Mouse (Mus musculus) spleen, adult 2 months (tissue): ENCODE results near the gene Kbtbd8. TPM values are rescaled to one million over a fixed set of nuclear protein-coding genes. Genes with fewer than 3 reads are reported as not detected.

Source experiments
- DNase-seq, 2 experiments: peaks; one replicate each; pipeline versions ENCODE4 v3.0.0 to v3.0.0-alpha.2; 2012 to 2021; ENCODE audit warnings: low spot score in 2 of 2, low read depth in 1 of 2
- H3K27ac ChIP-seq: fragments of 200-500 bp; 2 replicates; pipeline ENCODE4 v1.5.1; 2012; ENCODE audit warnings: low read length, inconsistent platforms; ENCODE audit not compliant: insufficient read depth
- H3K27me3 ChIP-seq: fragments of 200-500 bp; 2 replicates; pipeline ENCODE4 v1.6.1; 2012; ENCODE audit warnings: mild to moderate bottlenecking, moderate library complexity, low read length, inconsistent platforms; ENCODE audit not compliant: control insufficient read depth, insufficient read depth
- H3K36me3 ChIP-seq: fragments of 200-500 bp; 2 replicates; pipeline ENCODE4 v1.6.1; 2012; ENCODE audit warnings: mild to moderate bottlenecking, low read length, inconsistent platforms; ENCODE audit not compliant: control insufficient read depth, insufficient read depth
- H3K4me1 ChIP-seq: fragments of 200-500 bp; 2 replicates; pipeline ENCODE4 v1.6.1; 2011; ENCODE audit warnings: inconsistent platforms; ENCODE audit not compliant: control insufficient read depth, insufficient read depth, insufficient read length
- H3K4me3 ChIP-seq: fragments of 200-500 bp; 2 replicates; pipeline ENCODE4 v1.5.1; 2011; ENCODE audit warnings: mild to moderate bottlenecking, inconsistent platforms; ENCODE audit not compliant: insufficient read depth, insufficient read length; ENCODE audit errors: extremely low read depth
- CTCF ChIP-seq: fragments of 200-500 bp; IDR thresholded peaks from 2 replicates; pipeline ENCODE4 v1.5.1; 2011; ENCODE audit warnings: mild to moderate bottlenecking, inconsistent platforms; ENCODE audit not compliant: insufficient read depth, insufficient read length, insufficient replicate concordance; ENCODE audit errors: extremely low read depth
- POLR2A ChIP-seq: fragments of 200-500 bp; IDR thresholded peaks from 2 replicates; pipeline ENCODE4 v1.6.1; 2011; ENCODE audit warnings: low read depth, low read length, inconsistent platforms
- WGBS: fragments of 180-500 bp; shearing (Covaris S2); methylation state at CpG from one replicate; pipeline ENCODE4 v1.1.7; 2018; 5-methylcytosine and 5-hydroxymethylcytosine counted together
- polyA plus RNA-seq: library from polyadenylated mRNA; depleted of rRNA; stranded (reverse); fragments of >200 nt; gene quantifications from 2 replicates; pipeline ENCODE4 v1.2.3, GENCODE M21; 2012; rRNA removed

Kbtbd8 gene
- 0.34 and 0.36 TPM in 2 replicates for polyA plus RNA-seq

DNA sequence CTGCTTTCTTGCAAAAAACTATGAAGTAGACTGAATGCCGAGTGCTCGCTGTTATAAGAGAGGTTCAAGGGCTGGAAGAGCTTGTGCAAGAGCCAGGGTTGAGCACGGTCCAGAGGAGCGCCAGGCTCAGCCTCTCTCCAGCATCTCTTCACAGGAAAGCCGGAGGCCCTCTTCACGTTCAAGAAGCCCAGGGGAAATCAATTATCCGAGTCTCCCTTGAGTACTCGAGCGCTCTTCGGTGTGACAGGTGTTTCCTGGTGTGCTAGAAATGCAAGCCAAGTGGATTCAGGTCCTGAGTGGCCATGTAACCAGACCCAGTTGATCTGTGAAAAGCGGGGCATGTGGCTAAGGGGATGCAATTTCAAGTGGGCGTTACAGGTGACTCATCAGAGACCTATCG is at the start of gene Kbtbd8:
Gene Kbtbd8 (plus strand): TSS at position 295 of the 400 bp plus-strand sequence.
- Histone ChIP-seq H3K4me1 (peaks cover 7% of the 10 kb centered on the region), H3K36me3 (peaks cover 2% of the 10 kb centered on the region; the same call in 1 of the 2 replicates), H3K4me3 (peak within 1 kb of the TSS; percentile 93), H3K27me3 (no peaks in the 10 kb centered on the region), H3K27ac (peak within 1 kb of the TSS; percentile 56)
- DNase-seq: peak in 1 of 2 experiments; percentile 4
- TF ChIP-seq CTCF (no peak), POLR2A (no peak)
- whole genome bisulfite sequencing: 35% methylated on average over 13 of the region's 13 CpGs

DNA sequence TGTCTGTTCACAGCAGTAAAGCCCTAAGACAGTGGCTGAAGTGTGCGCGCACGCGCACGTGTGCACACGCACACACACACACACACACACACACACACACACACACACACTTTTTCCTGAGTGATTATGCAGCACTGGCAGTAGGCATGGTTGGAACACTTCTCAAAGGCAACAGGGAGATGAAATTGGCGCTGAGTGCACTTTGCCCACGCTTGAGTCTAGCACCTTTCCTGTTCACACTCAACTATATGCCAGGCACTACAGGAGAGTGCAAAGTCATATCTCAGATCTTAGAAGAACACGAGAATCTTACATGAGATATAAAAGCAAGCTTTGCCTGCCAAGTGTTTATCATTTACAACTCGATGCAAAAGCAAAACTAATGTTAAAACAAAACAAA is 47.3 kb upstream of the Kbtbd8 start:
- no peak overlapping the region for H3K4me3 ChIP-seq
- 85% methylated on average over 10 of the region's 10 CpGs for WGBS
- no peak overlapping the region for H3K27ac ChIP-seq
- TF ChIP-seq POLR2A (no peak), CTCF (no peak)
- H3K36me3 ChIP-seq: no peaks in the 10 kb centered on the region
- H3K4me1 ChIP-seq: no peaks in the 10 kb centered on the region
- no peaks in the 10 kb centered on the region for H3K27me3 ChIP-seq
- no peak for DNase-seq

DNA sequence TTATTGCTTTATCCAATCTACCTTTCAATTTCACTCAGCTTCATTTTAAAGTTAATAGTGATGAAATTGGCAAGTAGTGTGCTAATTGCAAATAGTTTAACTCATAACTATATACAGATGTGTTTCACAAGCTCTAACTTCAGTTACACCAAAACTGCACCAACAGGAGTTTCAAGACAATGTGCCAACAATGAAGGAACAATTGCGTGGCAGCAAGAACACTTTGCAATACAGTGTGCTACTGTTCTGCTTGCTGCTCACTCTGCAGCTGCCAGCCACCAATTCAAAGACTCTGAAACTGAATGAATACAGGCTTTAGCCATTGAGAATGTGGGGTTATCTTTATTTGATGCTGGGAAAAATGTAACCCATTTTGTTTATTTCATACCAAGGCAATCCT is 31.8 kb upstream of the Kbtbd8 start:
- Histone ChIP-seq H3K4me3 (no peak overlapping the region), H3K4me1 (no peaks in the 10 kb centered on the region), H3K27me3 (no peaks in the 10 kb centered on the region), H3K36me3 (no peaks in the 10 kb centered on the region), H3K27ac (no peak overlapping the region)
- TF ChIP-seq POLR2A: no peak
- TF ChIP-seq CTCF: no peak
- whole genome bisulfite sequencing: 74% methylated on average over 1 of the region's 1 CpGs
- DNase-seq: no peak

DNA sequence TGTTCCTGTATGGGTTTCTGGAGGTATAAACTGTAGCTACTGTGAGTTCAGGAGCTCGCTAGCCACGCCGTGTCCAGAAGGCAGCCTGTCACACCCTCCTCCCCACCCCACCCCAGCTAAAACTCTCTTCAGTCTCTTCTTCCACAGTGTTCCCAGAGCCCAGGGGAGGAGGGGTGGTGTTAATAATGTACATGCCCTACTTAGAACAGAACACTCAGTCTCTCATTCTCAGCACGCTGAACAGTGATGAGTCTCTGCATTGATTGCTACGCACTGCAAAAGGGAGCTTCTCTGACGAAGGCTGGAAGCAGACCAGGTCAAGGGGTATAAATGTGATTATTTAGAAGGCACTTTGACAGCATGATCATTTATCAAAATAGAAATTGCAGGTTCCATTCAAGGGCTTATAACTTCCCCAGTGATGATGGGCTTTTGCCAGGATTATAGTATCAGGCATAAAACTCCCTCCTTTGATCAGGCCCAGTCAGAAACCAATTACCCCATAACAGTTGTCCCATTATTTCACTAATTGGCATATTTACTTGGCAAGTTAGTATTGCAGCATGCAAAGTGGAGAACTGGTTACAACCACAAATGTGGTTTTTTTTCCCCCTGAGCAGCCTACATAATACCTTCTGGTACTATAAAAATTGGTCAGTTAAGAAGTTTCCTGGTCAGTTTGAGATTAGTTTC is 29.7 kb upstream of the Kbtbd8 start:
- no peak for DNase-seq
- Histone ChIP-seq H3K36me3 (no peaks in the 10 kb centered on the region), H3K27me3 (no peaks in the 10 kb centered on the region), H3K4me3 (no peak overlapping the region), H3K27ac (no peak overlapping the region), H3K4me1 (no peaks in the 10 kb centered on the region)
- 92% methylated on average over 6 of the region's 6 CpGs for WGBS
- TF ChIP-seq CTCF: no peak
- no peak for TF ChIP-seq POLR2A

DNA sequence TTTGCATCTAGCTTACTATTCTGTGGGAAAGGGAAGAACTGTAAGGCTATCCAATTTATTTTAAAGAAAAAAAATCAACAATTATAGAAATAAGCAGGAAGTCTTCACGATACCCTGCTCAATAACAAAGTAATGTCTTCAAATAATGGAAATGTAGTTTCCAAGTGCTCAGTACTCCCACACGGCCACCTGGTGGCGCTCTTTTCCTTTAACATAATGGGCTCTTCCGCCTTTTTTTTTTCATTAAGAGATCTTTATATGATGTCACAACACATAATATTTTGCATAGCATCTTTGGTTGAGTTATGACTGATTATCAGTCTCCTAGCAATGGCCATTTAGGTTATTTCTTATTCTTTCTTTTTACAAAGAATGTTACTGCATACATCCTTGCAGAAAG is 29.0 kb upstream of the Kbtbd8 start:
- Histone ChIP-seq H3K36me3 (no peaks in the 10 kb centered on the region), H3K4me1 (no peaks in the 10 kb centered on the region), H3K27me3 (no peaks in the 10 kb centered on the region), H3K27ac (no peak overlapping the region), H3K4me3 (no peak overlapping the region)
- TF ChIP-seq CTCF: no peak
- no peak for TF ChIP-seq POLR2A
- no peak for DNase-seq
- WGBS: 39% methylated on average over 4 of the region's 4 CpGs

DNA sequence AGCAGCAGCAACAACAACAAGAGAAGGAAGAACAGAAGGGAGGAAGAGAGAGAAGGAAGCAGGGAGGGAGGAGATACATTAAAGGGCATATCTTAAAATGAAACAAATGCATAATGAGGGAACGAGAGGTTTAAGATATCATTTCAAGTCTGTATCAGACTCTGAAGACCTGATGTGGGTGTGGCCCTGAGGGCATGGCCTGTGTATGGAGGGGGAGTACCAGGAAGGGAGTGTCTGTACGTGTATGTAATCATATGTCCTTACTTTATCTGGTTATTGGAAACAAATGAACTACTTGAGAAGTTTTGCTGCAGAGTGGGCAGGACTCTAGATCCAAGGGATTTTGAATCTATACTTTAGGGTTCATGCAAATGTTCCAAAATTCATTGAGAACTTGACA is 22.3 kb upstream of the Kbtbd8 start:
- 48% methylated on average over 2 of the region's 2 CpGs for WGBS
- no peak overlapping the region for H3K4me3 ChIP-seq
- no peaks in the 10 kb centered on the region for H3K27me3 ChIP-seq
- no peak for TF ChIP-seq CTCF
- no peak for TF ChIP-seq POLR2A
- DNase-seq: no peak
- no peak overlapping the region for H3K27ac ChIP-seq
- no peaks in the 10 kb centered on the region for H3K36me3 ChIP-seq
- H3K4me1 ChIP-seq: no peaks in the 10 kb centered on the region

DNA sequence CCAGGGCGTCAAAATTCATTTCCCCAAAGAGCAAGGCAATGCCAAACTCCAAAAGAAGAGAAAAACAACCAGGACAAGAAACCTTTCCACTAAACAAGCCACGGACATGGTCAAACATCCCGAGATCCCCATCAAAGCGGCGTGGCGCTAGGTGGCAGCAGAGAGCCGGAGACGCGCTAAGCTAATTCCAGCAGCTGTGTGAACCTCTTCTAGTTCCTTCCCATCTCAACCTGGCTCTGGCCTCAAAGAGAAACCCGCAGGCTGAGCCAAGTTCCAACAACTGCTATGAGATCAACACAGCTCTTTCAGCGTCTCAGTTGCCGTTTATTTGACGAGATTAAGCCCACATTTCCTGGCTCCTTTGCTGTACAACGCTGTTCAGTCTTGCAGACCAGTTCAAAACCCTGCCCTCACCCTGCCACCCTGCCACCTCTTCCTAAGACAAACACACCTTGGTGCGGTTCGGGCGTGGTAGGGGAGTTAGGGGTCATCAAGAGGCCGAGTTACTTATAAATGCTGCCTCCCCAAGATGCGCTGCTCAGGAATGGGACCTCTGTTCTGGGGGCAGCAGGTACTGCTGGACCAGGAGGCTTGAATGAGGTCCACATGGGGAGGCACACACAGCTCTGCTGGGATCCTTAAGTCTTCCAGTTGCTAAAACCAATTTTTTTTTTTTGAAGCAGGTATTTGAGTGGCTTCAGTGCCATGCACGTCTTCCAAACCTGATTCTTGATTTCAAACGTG is 18.5 kb upstream of the Kbtbd8 start:
- no peaks in the 10 kb centered on the region for H3K4me1 ChIP-seq
- peak in 1 of 2 experiments; percentile 67 for DNase-seq
- WGBS: 25% methylated on average over 21 of the region's 21 CpGs
- no peak overlapping the region for H3K4me3 ChIP-seq
- peak; percentile 96 for TF ChIP-seq CTCF
- TF ChIP-seq POLR2A: no peak
- H3K36me3 ChIP-seq: no peaks in the 10 kb centered on the region
- H3K27ac ChIP-seq: no peak overlapping the region
- no peaks in the 10 kb centered on the region for H3K27me3 ChIP-seq
